Mouse (Mus musculus): ENCODE measurements at regions not wholly inside any gene's neighbourhood (a gene's known extent, or its start where the extent isn't known, plus 50 kb on each side); places are given as distances from the start of the nearest gene placed in this dataset.
"Not testable (repeated sequence)": the region's sequence is repeated elsewhere in the genome, so short reads cannot be mapped to it uniquely, and the experiment has no call there.

GRCm38 (mm10) chr14:104208040-104208816 is 259.6 kb downstream of the Pou4f1 start:
- DNase-seq: no peak

- DNase-seq: no peak
Observed at GRCm38 (mm10) chr14:104206602-104207001, 261.2 kb downstream of the Pou4f1 start.

- peak; percentile 21 for DNase-seq
Observed at GRCm38 (mm10) chr14:104203239-104203986, 264.4 kb downstream of the Pou4f1 start.

DNA sequence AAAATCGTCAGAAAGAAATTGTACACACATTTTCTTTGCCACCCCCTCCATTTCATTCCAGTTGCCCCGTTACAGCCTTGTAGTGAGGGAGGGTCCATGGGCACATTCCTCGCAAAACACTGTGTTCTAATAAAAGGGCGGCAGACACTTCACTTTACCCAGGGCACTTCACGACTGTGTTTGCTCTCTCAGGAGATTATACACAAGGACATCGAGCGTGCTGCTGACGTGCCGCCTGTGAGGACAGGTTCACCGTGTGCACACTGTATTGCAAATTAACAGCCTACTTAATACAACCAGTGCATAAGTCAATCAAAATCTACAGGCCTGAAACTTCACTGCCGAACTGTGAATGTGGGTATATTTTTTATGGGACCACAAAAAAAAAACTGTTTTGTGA is 274.6 kb downstream of the Pou4f1 start:
- no peak for DNase-seq

- no peak for DNase-seq
Observed at GRCm38 (mm10) chr14:104175122-104175521, 292.7 kb downstream of the Pou4f1 start.

- peak; percentile 6 for DNase-seq
Observed at GRCm38 (mm10) chr14:104146841-104147240, 302.6 kb upstream of the Ednrb start.

- DNase-seq: no peak
Observed at GRCm38 (mm10) chr14:104145395-104145794, 301.2 kb upstream of the Ednrb start.

- no peak for DNase-seq
Observed at GRCm38 (mm10) chr14:104114986-104115951, 271.1 kb upstream of the Ednrb start.

DNA sequence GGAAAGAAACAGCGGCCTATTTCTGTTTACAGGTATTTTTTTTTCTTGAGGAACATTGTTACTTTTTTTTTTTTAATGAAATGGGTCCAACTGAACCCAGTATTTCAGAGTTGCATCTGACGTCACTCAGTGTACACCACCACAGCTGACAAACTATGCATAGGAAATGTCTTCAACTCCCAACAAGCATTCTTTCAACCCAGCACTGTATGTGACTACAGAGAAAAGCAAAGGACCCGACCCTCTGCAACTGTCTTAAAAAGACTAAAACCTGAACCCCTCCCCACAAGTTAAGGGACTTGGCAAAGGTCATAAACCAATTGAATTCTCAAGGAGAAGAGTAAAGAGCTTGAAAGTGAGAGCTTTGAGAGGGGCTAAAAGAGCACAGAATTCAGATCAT is 270.0 kb upstream of the Ednrb start:
- no peak for DNase-seq

DNA sequence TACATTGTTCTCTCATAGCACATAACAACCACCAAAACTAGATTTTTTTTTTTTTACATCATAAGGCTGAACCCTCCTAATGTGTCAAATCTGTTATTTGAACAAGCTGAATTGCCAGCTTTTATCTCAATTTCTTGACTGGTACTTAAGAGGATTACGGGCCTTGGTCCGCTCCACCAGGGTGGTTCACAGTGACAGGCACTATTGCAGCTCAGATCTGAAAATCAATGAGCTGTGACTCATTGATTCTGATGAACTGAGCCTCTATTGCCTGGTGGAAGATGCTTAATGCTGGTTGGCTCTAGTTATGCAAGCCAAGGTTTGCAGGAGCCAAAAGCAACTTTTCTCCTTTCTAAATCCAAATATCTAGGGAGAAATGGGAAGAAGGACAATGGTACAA is 269.2 kb upstream of the Ednrb start:
- no peak for DNase-seq

- no peak for DNase-seq
Observed at GRCm38 (mm10) chr14:104086381-104086780, 242.2 kb upstream of the Ednrb start.

DNA sequence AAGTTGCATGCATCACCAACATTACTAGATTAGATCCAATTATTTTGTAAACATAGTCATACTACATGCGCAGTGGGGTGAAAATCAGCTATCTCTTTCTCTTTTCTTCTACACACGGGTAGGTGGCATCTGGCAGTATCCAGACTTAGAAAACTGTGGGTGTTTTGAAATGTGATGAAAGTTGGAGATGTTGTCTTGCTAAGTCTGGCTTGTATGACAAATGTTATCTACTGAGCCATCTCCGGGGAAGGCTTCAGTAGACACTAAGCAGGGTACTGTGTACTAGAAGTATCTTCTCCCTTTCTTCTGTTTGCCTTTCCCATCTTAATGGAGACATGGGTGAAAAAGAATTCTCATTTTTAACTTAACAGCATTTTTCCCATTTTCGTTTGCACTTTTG is 220.0 kb upstream of the Ednrb start:
- not testable (repeated sequence) for DNase-seq

- DNase-seq: no peak
Observed at GRCm38 (mm10) chr14:104053697-104054096, 209.5 kb upstream of the Ednrb start.

GRCm38 (mm10) chr14:104038628-104039325 is 194.6 kb upstream of the Ednrb start:
- peak; percentile 60 for DNase-seq

- DNase-seq: no peak
Observed at GRCm38 (mm10) chr14:104033606-104034005, 189.4 kb upstream of the Ednrb start.

- no peak for DNase-seq
Observed at GRCm38 (mm10) chr14:104030784-104031470, 186.7 kb upstream of the Ednrb start.

DNA sequence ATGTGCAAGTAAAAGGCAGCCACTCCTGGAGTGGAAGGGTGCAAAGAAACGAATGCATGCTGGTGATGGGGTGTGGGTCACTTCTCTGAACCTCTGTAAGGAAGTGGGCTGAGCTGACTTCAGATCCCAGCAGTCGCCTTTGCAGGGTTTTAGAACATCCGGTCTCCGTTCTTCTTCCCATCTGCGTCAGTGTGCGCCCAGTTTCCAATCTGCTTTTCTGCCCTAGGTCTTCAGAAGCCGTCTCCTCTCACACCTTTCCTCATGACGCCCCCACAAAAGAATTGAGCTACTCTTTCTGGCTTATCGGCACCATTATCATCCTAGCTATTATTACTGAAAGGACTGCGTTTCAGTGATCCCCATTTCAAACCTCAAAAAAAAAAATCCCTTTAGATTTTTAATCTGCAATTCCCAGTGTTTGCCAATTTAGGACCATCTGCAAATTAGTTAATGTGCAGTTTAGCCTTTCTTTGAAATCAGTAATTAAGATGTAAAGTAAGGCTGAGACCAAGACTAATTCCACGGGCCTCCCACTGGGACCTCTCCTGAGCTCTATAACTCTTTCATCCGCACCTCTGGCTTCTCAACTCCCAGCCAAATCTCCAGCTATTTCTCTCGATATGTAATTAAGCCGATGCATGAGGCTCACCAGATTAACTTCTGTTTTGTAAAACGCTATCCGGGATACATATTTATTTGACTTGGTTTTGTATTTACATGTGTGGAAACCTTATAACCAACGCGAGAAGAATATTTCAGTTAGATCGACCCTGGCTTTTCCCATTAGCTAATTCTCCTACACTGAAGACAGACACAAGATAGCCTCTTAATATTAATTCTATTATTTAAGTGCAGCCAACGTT is 185.7 kb upstream of the Ednrb start:
- no peak for DNase-seq

- DNase-seq: no peak
Observed at GRCm38 (mm10) chr14:104027900-104028285, 183.7 kb upstream of the Ednrb start.

DNA sequence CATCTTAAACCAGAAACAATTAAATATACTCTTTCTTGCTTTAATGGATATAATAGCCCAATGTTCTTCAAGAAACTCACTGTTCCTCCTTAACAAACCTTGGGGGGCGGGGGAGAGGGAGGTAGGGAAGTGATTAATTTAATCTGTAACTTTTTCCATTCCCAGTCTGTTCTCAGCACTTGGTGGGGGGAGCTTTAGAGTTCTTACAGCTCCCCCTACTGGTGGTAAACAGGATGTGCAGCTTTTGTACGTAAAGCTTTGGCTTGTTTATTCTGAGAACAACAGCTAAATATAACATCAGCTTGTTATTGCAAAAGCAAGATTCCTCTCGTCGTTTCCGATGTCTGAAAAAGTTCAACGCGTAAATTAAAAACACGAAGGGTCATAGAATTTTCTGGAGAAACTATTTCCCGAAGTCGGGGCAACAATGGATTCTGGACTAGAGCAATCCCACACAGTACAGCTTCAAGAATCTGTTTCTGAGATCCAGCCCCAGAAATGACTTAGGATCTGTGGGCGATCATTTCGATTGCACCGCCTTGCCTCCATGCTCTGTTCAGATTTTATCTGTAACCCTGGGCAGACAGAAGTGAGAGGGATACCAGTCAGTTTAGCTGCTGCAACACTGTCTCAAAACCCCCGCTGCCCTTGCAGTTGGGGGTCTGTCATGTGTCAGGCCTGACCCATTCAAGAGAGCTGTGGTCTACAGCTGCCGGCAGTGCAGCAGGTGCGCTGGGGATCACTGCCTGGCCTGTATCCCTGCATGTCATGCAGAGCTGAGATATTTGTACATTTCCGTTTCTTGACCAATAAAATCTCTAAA is 183.1 kb upstream of the Ednrb start:
- peak; percentile 77 for DNase-seq

GRCm38 (mm10) chr14:104008538-104008937 is 164.3 kb upstream of the Ednrb start:
- DNase-seq: no peak
